ENCODE assay signal across 23 mouse cellular contexts in the genomic region with DNA sequence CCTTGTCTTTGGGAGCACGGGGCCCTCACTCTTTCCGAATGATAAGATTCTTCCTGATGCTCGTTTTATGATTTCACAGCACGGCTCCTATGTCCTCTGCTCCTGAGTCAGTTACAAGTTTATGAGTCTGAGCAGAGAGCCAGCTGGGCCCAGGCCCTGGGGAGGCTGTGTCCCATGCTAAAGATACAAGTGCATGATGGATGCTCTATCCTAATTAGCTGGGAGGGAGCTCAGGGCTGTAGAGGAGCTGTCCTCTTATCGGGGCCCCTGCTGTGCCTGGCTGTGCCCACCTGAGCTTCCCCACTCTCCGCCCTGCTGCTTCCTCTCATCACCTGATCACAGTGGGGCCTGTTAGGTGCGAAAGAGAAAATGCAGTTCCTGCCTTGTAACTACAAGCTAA.
DNase-seq lines count a peak whose midpoint lies in the region; ATAC-seq lines count a peak whose summit lies in the region.
"Had no signal": no experiment of that assay in that cellular context is flagged by ENCODE, and none has a peak within 500 bp of the region (broad histone marks: within the 10 kb centered on the region; RNA-seq: fewer than 3 reads in every experiment).

No protein-coding gene starts in this region.

- peak; percentile 39 for DNase-seq in intestine, embryonic 14.5 days (ENCODE audit: low spot score)
- DNase-seq in neural tube, embryonic 10.5 days (ENCODE audit: extremely low spot score, low spot score), result peak; percentile 13
- no peak for DNase-seq in left cerebral cortex, postnatal 36 days (ENCODE audit: low spot score in 2 of 2)
- DNase-seq: adrenal gland, postnatal 10 days; cerebellum, adult 8-10 months; cerebellum, postnatal 36 days; embryo, embryonic 11 days; forebrain, postnatal 0 days; gastrocnemius, postnatal 14 days; heart, postnatal 14 days; kidney, adult 2 months; right cerebral cortex, postnatal 4 days; thymus, adult 18-20 months; thymus, postnatal 36 days had no signal

- H3K4me1 ChIP-seq in forebrain, embryonic 12.5 days, result peaks cover 17% of the 10 kb centered on the region
- peaks cover 9% of the 10 kb centered on the region for H3K4me1 ChIP-seq in forebrain, embryonic 13.5 days
- H3K4me1 ChIP-seq in intestine, embryonic 14.5 days (replicated peaks; ENCODE audit: control insufficient read depth, insufficient read depth, low read length), result peaks cover 9% of the 10 kb centered on the region; the same call in 1 of the 2 replicates
- H3K4me1 ChIP-seq in intestine, embryonic 16.5 days (ENCODE audit: control insufficient read depth, insufficient read depth, low read length), result no peaks in the 10 kb centered on the region; the same call in 1 of the 2 replicates
- H3K4me1 ChIP-seq in neural tube, embryonic 15.5 days, result peaks cover 35% of the 10 kb centered on the region
- H3K4me1 ChIP-seq in neural tube, embryonic 13.5 days (replicated peaks), result peaks cover 45% of the 10 kb centered on the region

- no peak overlapping the region for H3K9ac ChIP-seq in forebrain, embryonic 12.5 days
- no peak overlapping the region for H3K9ac ChIP-seq in forebrain, embryonic 13.5 days
- no peak overlapping the region for H3K9ac ChIP-seq in intestine, embryonic 14.5 days (ENCODE audit: low read length)
- H3K9ac ChIP-seq in intestine, embryonic 16.5 days (ENCODE audit: low read depth, low read length), result no peak overlapping the region
- H3K9ac ChIP-seq in neural tube, embryonic 15.5 days (replicated peaks), result no peak overlapping the region
- no peak overlapping the region for H3K9ac ChIP-seq in neural tube, embryonic 13.5 days
- H3K9ac ChIP-seq: forebrain, postnatal 0 days; heart, embryonic 13.5 days had no signal

- intact Hi-C loops in left cerebral cortex, postnatal 36 days (cut with DNase I), result loop anchor here (5.0 kb wide), 1 partner anchor 38 kb away; no protein-coding TSS in a partner anchor

- H3K4me2 ChIP-seq in forebrain, embryonic 12.5 days, result no peak overlapping the region
- no peak overlapping the region for H3K4me2 ChIP-seq in forebrain, embryonic 13.5 days
- H3K4me2 ChIP-seq in intestine, embryonic 14.5 days (ENCODE audit: low read length), result no peak overlapping the region
- H3K4me2 ChIP-seq in intestine, embryonic 16.5 days (ENCODE audit: low read depth, low read length), result no peak overlapping the region
- no peak overlapping the region for H3K4me2 ChIP-seq in neural tube, embryonic 15.5 days
- no peak overlapping the region for H3K4me2 ChIP-seq in neural tube, embryonic 13.5 days
- H3K4me2 ChIP-seq: heart, embryonic 13.5 days had no signal

- ATAC-seq in forebrain, embryonic 12.5 days (ENCODE audit: low FRiP score), result no peak
- no peak for ATAC-seq in forebrain, embryonic 13.5 days
- ATAC-seq in intestine, embryonic 14.5 days (replicated peaks; ENCODE audit: low FRiP score, low TSS enrichment, low read depth), result no peak
- ATAC-seq in intestine, embryonic 16.5 days, result no peak
- ATAC-seq in neural tube, embryonic 15.5 days (ENCODE audit: low FRiP score), result no peak
- ATAC-seq in neural tube, embryonic 13.5 days (ENCODE audit: low read depth), result 0 out of 2 replicates have a peak, but pooled peaks have one; percentile 41
- ATAC-seq: forebrain, postnatal 0 days; lung, postnatal 0 days had no signal

- H3K27me3 ChIP-seq in forebrain, embryonic 12.5 days, result no peaks in the 10 kb centered on the region
- no peaks in the 10 kb centered on the region for H3K27me3 ChIP-seq in forebrain, embryonic 13.5 days
- no peaks in the 10 kb centered on the region for H3K27me3 ChIP-seq in intestine, embryonic 14.5 days (replicated peaks; ENCODE audit: control insufficient read depth, insufficient read depth, low read length)
- no peaks in the 10 kb centered on the region for H3K27me3 ChIP-seq in intestine, embryonic 16.5 days (replicated peaks; ENCODE audit: control insufficient read depth, insufficient read depth, low read length)
- H3K27me3 ChIP-seq in neural tube, embryonic 15.5 days (replicated peaks), result no peaks in the 10 kb centered on the region
- no peaks in the 10 kb centered on the region for H3K27me3 ChIP-seq in neural tube, embryonic 13.5 days

- 75% methylated on average over 7 of the region's 7 CpGs for WGBS in forebrain, embryonic 12.5 days
- 78% methylated on average over 7 of the region's 7 CpGs for WGBS in forebrain, embryonic 13.5 days
- WGBS in intestine, embryonic 14.5 days, result 61% methylated on average over 7 of the region's 7 CpGs
- WGBS in intestine, embryonic 16.5 days, result 57% methylated on average over 7 of the region's 7 CpGs
- 26% methylated on average over 7 of the region's 7 CpGs for WGBS in neural tube, embryonic 15.5 days
- WGBS in neural tube, embryonic 13.5 days, result 18% methylated on average over 7 of the region's 7 CpGs

- no peaks in the 10 kb centered on the region for H3K9me3 ChIP-seq in forebrain, embryonic 12.5 days
- no peaks in the 10 kb centered on the region for H3K9me3 ChIP-seq in forebrain, embryonic 13.5 days (replicated peaks)
- no peaks in the 10 kb centered on the region for H3K9me3 ChIP-seq in intestine, embryonic 14.5 days (ENCODE audit: control insufficient read depth, low read length)
- H3K9me3 ChIP-seq in intestine, embryonic 16.5 days (ENCODE audit: control insufficient read depth, low read length), result no peaks in the 10 kb centered on the region
- H3K9me3 ChIP-seq in neural tube, embryonic 15.5 days (replicated peaks), result no peaks in the 10 kb centered on the region
- no peaks in the 10 kb centered on the region for H3K9me3 ChIP-seq in neural tube, embryonic 13.5 days
- H3K9me3 ChIP-seq: heart, embryonic 13.5 days had no signal

- H3K27ac ChIP-seq in forebrain, embryonic 12.5 days, result 0 out of 2 replicates have a peak overlapping the region, but pooled peaks have one; percentile 31
- H3K27ac ChIP-seq in forebrain, embryonic 13.5 days, result no peak overlapping the region
- no peak overlapping the region for H3K27ac ChIP-seq in intestine, embryonic 14.5 days (ENCODE audit: low read depth)
- H3K27ac ChIP-seq in intestine, embryonic 16.5 days (ENCODE audit: low read length), result no peak overlapping the region
- H3K27ac ChIP-seq in neural tube, embryonic 15.5 days (replicated peaks), result no peak overlapping the region
- H3K27ac ChIP-seq in neural tube, embryonic 13.5 days (replicated peaks), result peak overlapping the region; percentile 79
- H3K27ac ChIP-seq: heart, embryonic 13.5 days; kidney, postnatal 0 days; macrophage had no signal

- no peak overlapping the region for H3K4me3 ChIP-seq in forebrain, embryonic 12.5 days (replicated peaks)
- H3K4me3 ChIP-seq in forebrain, embryonic 13.5 days, result no peak overlapping the region
- no peak overlapping the region for H3K4me3 ChIP-seq in intestine, embryonic 14.5 days (ENCODE audit: low read depth, low read length)
- H3K4me3 ChIP-seq in intestine, embryonic 16.5 days (ENCODE audit: low read length), result no peak overlapping the region
- H3K4me3 ChIP-seq in neural tube, embryonic 15.5 days (replicated peaks), result no peak overlapping the region
- H3K4me3 ChIP-seq in neural tube, embryonic 13.5 days, result no peak overlapping the region
- H3K4me3 ChIP-seq: heart, embryonic 13.5 days had no signal

- H3K36me3 ChIP-seq in forebrain, embryonic 12.5 days (replicated peaks), result no peaks in the 10 kb centered on the region
- H3K36me3 ChIP-seq in forebrain, embryonic 13.5 days (ENCODE audit: poor library complexity, severe bottlenecking), result no peaks in the 10 kb centered on the region
- H3K36me3 ChIP-seq in intestine, embryonic 14.5 days (ENCODE audit: control insufficient read depth, insufficient read depth, low read length), result no peaks in the 10 kb centered on the region
- no peaks in the 10 kb centered on the region for H3K36me3 ChIP-seq in intestine, embryonic 16.5 days (ENCODE audit: control insufficient read depth, insufficient read depth, low read length)
- no peaks in the 10 kb centered on the region for H3K36me3 ChIP-seq in neural tube, embryonic 15.5 days
- no peaks in the 10 kb centered on the region for H3K36me3 ChIP-seq in neural tube, embryonic 13.5 days
- H3K36me3 ChIP-seq: heart, embryonic 13.5 days had no signal

Comparison
In these comparisons a context has a peak if more than half of its experiments do, and no peak if none do; other contexts are left out.
1. H3K27ac ChIP-seq: peak in forebrain, embryonic 12.5 days (single experiment) and neural tube, embryonic 13.5 days (single experiment); none in forebrain, embryonic 13.5 days (single experiment), intestine, embryonic 14.5 days (single experiment), intestine, embryonic 16.5 days (single experiment) and neural tube, embryonic 15.5 days (single experiment).
2. DNase-seq: peak in intestine, embryonic 14.5 days (single experiment) and neural tube, embryonic 10.5 days (single experiment); none in left cerebral cortex, postnatal 36 days (0 of 2).